ENCODE assay signal across 9 mouse cellular contexts in genomic region chr2:162682674-162683073, GRCm38 (mm10). TPM values are rescaled to one million over a fixed set of nuclear protein-coding genes. Genes with fewer than 3 reads are reported as not detected.
A peak's percentile ranks its signal among the peaks of the same experiment; 100 is the strongest.
DNase-seq lines count a peak whose midpoint lies in the region; ATAC-seq and TF ChIP-seq lines count a peak whose summit lies in the region.
"Had no signal": no experiment of that assay in that cellular context is flagged by ENCODE, and none has a peak within 500 bp of the region (broad histone marks: within the 10 kb centered on the region; RNA-seq: fewer than 3 reads in every experiment).

No protein-coding gene starts in this region.

- no peaks in the 10 kb centered on the region for H3K27me3 ChIP-seq in forebrain, embryonic 14.5 days (replicated peaks; ENCODE audit: control insufficient read depth, insufficient read depth, low read length)
- H3K27me3 ChIP-seq: hindbrain, embryonic 15.5 days had no signal

- no peak overlapping the region for H3K27ac ChIP-seq in gastrocnemius, adult 2 months
- no peak overlapping the region for H3K27ac ChIP-seq in forebrain, embryonic 14.5 days (ENCODE audit: low read depth, low read length)
- H3K27ac ChIP-seq: hindbrain, embryonic 15.5 days had no signal

- H3K36me3 ChIP-seq in forebrain, embryonic 14.5 days (ENCODE audit: control insufficient read depth, insufficient read depth, low read length) = no peaks in the 10 kb centered on the region
- H3K36me3 ChIP-seq: hindbrain, embryonic 15.5 days had no signal

- no peaks in the 10 kb centered on the region for H3K4me1 ChIP-seq in forebrain, embryonic 14.5 days (ENCODE audit: control insufficient read depth, insufficient read depth, low read length)
- H3K4me1 ChIP-seq: hindbrain, embryonic 15.5 days had no signal

- WGBS in forebrain, embryonic 14.5 days = 14% methylated on average over 6 of the region's 6 CpGs

- no peak overlapping the region for H3K9ac ChIP-seq in forebrain, embryonic 14.5 days (ENCODE audit: low read length)
- H3K9ac ChIP-seq: hindbrain, embryonic 15.5 days had no signal

- no peak overlapping the region for H3K4me3 ChIP-seq in gastrocnemius, adult 2 months
- no peak overlapping the region for H3K4me3 ChIP-seq in forebrain, embryonic 14.5 days (ENCODE audit: low read depth, low read length)
- H3K4me3 ChIP-seq: hindbrain, embryonic 15.5 days had no signal

- intact Hi-C loops in gastrocnemius, adult 2 months (cut with DNase I) = no loop called here

- no peak overlapping the region for H3K4me2 ChIP-seq in forebrain, embryonic 14.5 days (ENCODE audit: low read length)
- H3K4me2 ChIP-seq: hindbrain, embryonic 15.5 days had no signal

- TF ChIP-seq CTCF in gastrocnemius, adult 2 months (IDR thresholded peaks at IDR 0.05) = peak; percentile 68

- H3K9me3 ChIP-seq in forebrain, embryonic 14.5 days (replicated peaks; ENCODE audit: control insufficient read depth, low read length) = no peaks in the 10 kb centered on the region
- H3K9me3 ChIP-seq: hindbrain, embryonic 15.5 days had no signal

- ATAC-seq in forebrain, embryonic 14.5 days = no peak

- DNase-seq in gastrocnemius, adult 2 months = no peak
- no peak for DNase-seq in gastrocnemius, postnatal 25 days
- peak; percentile 50 for DNase-seq in 3T3-L1 (ENCODE audit: low read depth, low spot score)
- peak; percentile 32 to 36 for DNase-seq in adrenal gland, postnatal 36 days
- DNase-seq in forebrain, embryonic 14.5 days (ENCODE audit: low spot score) = peak; percentile 64
- DNase-seq in kidney, postnatal 4 days = peak; percentile 54 to 60
- peak; percentile 54 for DNase-seq in lung, postnatal 36 days
- DNase-seq in thymus, postnatal 4 days = peak; percentile 22

RNA-seq across cellular contexts. Expression of gene Ptprt, which starts 21.7 kb away (rescaled TPM):
- under 1 TPM; 0.18 to 0.92 TPM for total RNA-seq in gastrocnemius, adult 2 months (2021)
- total RNA-seq in gastrocnemius, postnatal 25 days (2021) = under 1 TPM; 0.46 to 0.59 TPM
- total RNA-seq in adrenal gland, postnatal 36 days (2021) = under 1 TPM; 0.07 to 0.16 TPM
- polyA plus RNA-seq in forebrain, embryonic 14.5 days (2014; fragmentation: Nextera tagmentation; extraction: Ambion mirVana) = 3.6 and 5.9 TPM in 2 replicates

Comparison
In these comparisons a context has a peak if more than half of its experiments do, and no peak if none do; other contexts are left out.
1. DNase-seq: peak in 3T3-L1 (single experiment), adrenal gland, postnatal 36 days (2 of 2), forebrain, embryonic 14.5 days (single experiment), kidney, postnatal 4 days (2 of 2), lung, postnatal 36 days (single experiment) and thymus, postnatal 4 days (single experiment); none in gastrocnemius, adult 2 months (single experiment) and gastrocnemius, postnatal 25 days (single experiment).